Mouse (Mus musculus) small intestine, adult 2 months (tissue): ENCODE measurements around the gene Nkx3-2. TPM values are rescaled to one million over a fixed set of nuclear protein-coding genes. Genes with fewer than 3 reads are reported as not detected.
A peak's percentile ranks its signal among the peaks of the same experiment; 100 is the strongest.

Experiments
- H3K27ac ChIP-seq: fragments of 200-500 bp; 2 replicates; pipeline ENCODE4 v1.5.1; 2012; ENCODE audit warnings: low read depth, low read length, control low read depth, inconsistent platforms; ENCODE audit not compliant: insufficient read depth
- H3K27me3 ChIP-seq: fragments of 200-500 bp; 2 replicates; pipeline ENCODE4 v1.6.1; 2012; ENCODE audit warnings: mild to moderate bottlenecking, moderate library complexity, low read length, inconsistent platforms; ENCODE audit not compliant: control insufficient read depth, insufficient read depth
- H3K36me3 ChIP-seq: fragments of 200-500 bp; 2 replicates; pipeline ENCODE4 v1.6.1; 2012; ENCODE audit warnings: mild to moderate bottlenecking, low read length, control low read depth, inconsistent platforms; ENCODE audit not compliant: control insufficient read depth, insufficient read depth
- H3K4me1 ChIP-seq: fragments of 200-500 bp; 2 replicates; pipeline ENCODE4 v1.6.1; 2012; ENCODE audit warnings: low read length, inconsistent platforms, mixed read lengths; ENCODE audit not compliant: control insufficient read depth, insufficient read depth, insufficient read length
- H3K4me3 ChIP-seq: fragments of 200-500 bp; 2 replicates; pipeline ENCODE4 v1.5.1; 2012; ENCODE audit warnings: low read depth, mild to moderate bottlenecking, control low read depth, inconsistent platforms, low read length, moderate library complexity
- CTCF ChIP-seq: fragments of 200-500 bp; IDR thresholded peaks from 2 replicates; pipeline ENCODE4 v1.5.1; 2012; ENCODE audit warnings: low read depth, mild to moderate bottlenecking, control low read depth, inconsistent platforms, low read length, moderate library complexity, mixed read lengths; ENCODE audit not compliant: insufficient replicate concordance, insufficient read length; ENCODE audit errors: extremely low read depth
- POLR2A ChIP-seq: fragments of 200-500 bp; IDR thresholded peaks from 2 replicates; pipeline ENCODE4 v1.6.1; 2012; ENCODE audit warnings: low read depth, mild to moderate bottlenecking, control low read depth, inconsistent platforms, low read length, moderate library complexity
- WGBS: fragments of 180-500 bp; shearing (Covaris S2); methylation state at CpG from one replicate; pipeline ENCODE4 v1.1.7; 2018; 5-methylcytosine and 5-hydroxymethylcytosine counted together
- polyA plus RNA-seq: library from polyadenylated mRNA; depleted of rRNA; stranded (reverse); fragments of >200 nt; gene quantifications from 2 replicates; pipeline ENCODE4 v1.2.3, GENCODE M21; 2012; rRNA removed

Nkx3-2 gene
- 1.7 and 2.3 TPM in 2 replicates for polyA plus RNA-seq

DNA sequence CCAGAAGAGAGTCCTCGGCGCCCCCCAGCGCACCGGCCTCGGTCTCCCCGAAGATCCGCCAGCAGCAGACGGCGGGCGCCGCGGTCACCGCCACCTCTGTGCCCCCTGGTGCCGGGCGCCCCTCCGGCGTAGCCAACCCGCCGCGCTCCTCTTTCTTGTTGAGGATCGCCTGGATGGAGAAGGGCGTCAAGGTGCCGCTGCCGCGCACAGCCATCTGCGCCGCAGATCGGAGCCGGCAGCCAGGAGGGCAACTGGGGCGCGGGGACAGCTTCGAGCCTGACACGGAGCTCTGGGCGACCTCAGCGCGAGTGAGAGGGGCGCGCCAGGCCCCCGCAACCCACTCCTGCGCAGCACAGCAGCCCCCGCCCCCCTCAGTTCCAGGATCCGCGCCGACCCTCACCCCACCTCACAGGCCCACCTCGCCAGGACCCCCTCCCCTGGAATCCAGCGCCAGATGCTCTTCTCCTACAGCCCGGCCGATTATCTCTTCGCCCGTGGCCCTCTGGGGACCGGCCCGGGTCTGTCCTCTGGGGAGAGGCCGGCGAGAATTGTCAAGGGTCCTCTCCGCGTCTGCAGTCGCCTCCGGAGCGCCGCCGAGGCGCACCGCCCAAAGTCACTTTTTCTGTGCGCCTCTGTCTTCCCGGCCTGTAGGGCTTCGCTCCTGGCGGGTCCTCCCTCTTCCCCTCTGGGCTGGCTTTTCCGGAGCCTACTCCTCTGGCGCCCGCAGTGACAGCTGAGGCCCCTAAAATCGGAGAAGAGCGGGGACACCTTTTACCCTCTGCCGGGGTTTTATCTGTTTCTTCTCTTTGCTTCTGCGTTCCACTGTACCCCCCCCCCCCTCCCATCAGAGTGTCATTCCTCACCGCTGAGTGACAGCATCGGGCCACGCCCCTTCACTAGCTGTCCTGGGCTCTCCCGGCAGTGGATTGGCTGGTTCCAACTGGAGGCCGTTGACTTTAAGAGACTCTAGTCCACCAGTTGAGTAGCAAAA is at the start of gene Nkx3-2:
Gene Nkx3-2 (minus strand): TSS at position 771 of the 991 bp plus-strand sequence.
- Histone ChIP-seq H3K36me3 (no peaks in the 10 kb centered on the region), H3K4me3 (peak within 1 kb of the TSS; percentile 52), H3K27ac (no peak within 1 kb of the TSS), H3K4me1 (peaks cover 9% of the 10 kb centered on the region; the same call in 1 of the 2 replicates), H3K27me3 (peaks cover 69% of the 10 kb centered on the region)
- WGBS: 2% methylated on average over 79 of the region's 79 CpGs
- no peak for TF ChIP-seq CTCF
- TF ChIP-seq POLR2A: no peak

DNA sequence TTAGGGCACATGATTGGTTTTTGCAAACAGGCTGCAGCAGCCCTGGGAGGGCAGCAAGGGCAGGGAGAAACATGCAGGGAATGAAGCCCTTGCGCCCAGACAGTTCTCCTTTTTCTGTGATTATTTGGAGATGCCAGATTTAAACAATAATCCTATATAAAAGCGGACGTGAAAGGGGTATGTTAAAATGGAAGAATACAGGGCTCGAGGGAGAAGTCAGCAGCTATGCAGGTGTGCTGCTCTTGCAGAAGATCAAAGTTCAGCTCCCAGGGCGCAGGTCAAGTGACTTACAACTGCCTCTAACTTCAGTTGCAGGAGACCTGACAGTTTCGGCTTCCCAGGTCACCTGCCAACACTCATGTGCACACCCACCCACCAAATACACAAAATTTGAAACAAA is 48.2 kb upstream of the Nkx3-2 start:
- TF ChIP-seq CTCF (no peak), POLR2A (no peak)
- Histone ChIP-seq H3K36me3 (peaks cover 46% of the 10 kb centered on the region), H3K27ac (no peak overlapping the region), H3K4me3 (no peak overlapping the region), H3K27me3 (no peaks in the 10 kb centered on the region), H3K4me1 (no peaks in the 10 kb centered on the region)
- 75% methylated on average over 6 of the region's 6 CpGs for WGBS

DNA sequence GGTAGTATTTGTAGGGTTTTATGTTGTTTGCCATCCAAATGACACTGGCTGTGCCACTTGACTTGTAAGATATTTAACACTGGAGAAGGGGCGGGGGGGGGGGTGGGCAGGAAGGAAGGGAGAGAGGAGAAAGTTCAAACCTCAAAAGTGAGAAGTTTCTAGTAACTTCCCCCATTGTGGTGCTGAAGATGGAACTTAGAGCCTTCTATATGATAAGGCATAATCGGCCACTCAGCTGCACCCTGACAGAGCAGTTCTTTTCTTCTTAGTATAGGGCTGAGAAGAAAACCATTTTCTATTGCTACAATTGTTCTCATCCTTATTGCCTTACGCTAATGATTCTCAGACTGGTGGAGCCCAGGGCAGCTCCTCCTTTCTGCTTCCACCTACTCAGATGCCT is 47.0 kb upstream of the Nkx3-2 start:
- TF ChIP-seq CTCF (no peak), POLR2A (no peak)
- H3K4me3 ChIP-seq: no peak overlapping the region
- H3K27me3 ChIP-seq: no peaks in the 10 kb centered on the region
- no peaks in the 10 kb centered on the region for H3K4me1 ChIP-seq
- no peak overlapping the region for H3K27ac ChIP-seq
- peaks cover 40% of the 10 kb centered on the region for H3K36me3 ChIP-seq
- WGBS: 85% methylated on average over 3 of the region's 3 CpGs

DNA sequence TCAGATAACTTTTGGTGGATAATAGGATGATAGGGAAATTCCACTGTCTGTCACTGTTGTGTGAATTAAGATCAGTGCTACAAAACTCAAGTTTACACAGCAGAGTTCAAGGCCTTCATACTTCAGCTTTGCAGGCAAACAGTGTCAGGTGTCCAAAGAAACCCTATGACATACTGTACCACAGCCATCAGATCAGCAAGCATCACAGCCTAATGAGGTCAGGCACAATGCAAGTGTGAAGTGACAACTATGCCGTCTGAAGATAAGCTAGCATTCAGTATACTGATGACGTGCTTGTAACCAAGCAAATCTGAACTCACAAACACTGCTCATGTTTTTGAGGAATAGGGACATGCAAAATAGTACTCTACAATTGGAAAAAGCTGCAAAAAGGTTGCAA is 43.1 kb upstream of the Nkx3-2 start:
- H3K27me3 ChIP-seq: no peaks in the 10 kb centered on the region
- TF ChIP-seq POLR2A (no peak), CTCF (no peak)
- H3K4me3 ChIP-seq: no peak overlapping the region
- no peaks in the 10 kb centered on the region for H3K4me1 ChIP-seq
- WGBS: 95% methylated on average over 2 of the region's 2 CpGs
- no peak overlapping the region for H3K27ac ChIP-seq
- H3K36me3 ChIP-seq: peaks cover 39% of the 10 kb centered on the region

DNA sequence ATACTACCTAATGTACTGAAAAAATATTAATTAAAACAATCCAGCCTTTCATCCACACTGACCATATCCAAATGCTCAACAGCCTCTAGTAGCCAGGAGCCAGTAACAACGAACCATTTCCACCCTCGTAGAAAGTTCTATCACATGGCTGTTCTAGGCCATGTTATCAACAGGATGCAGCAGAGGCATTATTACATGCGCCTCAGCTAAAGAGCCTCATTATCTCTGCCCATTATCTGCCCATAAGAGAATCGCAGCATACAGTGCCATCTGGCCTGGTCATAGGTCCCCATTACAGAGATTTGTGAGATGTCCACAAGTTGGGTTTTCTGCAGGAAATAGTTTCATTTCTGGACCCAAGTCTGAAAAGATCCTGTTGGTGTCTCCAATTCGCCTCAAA is 41.9 kb upstream of the Nkx3-2 start:
- TF ChIP-seq POLR2A (no peak), CTCF (no peak)
- Histone ChIP-seq H3K4me3 (no peak overlapping the region), H3K36me3 (peaks cover 35% of the 10 kb centered on the region), H3K27ac (no peak overlapping the region), H3K27me3 (no peaks in the 10 kb centered on the region), H3K4me1 (no peaks in the 10 kb centered on the region)
- WGBS: 90% methylated on average over 5 of the region's 5 CpGs

DNA sequence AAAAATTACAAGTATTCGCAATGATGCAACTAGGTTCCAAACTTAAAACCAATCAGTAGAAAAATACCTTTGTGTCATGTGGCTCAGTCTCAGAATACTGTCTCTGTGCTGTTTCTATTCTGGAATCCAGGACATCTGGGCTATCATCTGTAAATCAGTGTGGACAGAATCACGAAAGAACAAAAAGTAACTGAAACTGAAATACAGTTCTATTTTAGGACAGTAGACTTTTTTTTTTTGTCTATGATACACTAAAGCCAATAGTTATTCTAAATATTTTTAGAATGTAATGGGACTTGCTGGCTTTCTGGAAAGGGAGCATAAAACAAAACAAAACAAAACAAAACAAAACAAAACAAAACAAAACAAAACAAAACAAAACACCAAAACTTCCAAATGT is 40.8 kb upstream of the Nkx3-2 start:
- TF ChIP-seq POLR2A: no peak
- no peak for TF ChIP-seq CTCF
- Histone ChIP-seq H3K4me3 (no peak overlapping the region), H3K27ac (no peak overlapping the region), H3K4me1 (no peaks in the 10 kb centered on the region), H3K27me3 (no peaks in the 10 kb centered on the region), H3K36me3 (peaks cover 35% of the 10 kb centered on the region)
- 87% methylated on average over 2 of the region's 2 CpGs for WGBS

DNA sequence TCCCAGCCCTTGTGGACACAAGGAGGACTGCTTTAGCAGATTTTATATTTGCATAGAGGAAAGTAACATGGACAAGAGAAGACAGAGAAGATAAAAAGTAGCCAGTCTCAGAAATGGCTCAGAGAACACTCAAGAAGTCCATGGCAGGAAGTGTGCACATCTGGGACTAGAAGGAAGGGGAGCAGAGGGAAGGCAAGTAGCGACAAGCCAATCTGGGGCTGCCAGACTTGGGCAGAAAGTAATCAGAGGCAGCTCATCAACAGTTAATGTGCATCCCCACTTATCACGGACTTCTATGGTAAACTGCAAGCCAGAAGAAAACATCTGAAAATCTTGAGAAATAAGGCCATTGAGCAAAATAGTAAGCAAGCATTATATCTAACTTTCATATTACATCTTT is 40.3 kb upstream of the Nkx3-2 start:
- TF ChIP-seq CTCF: no peak
- Histone ChIP-seq H3K27me3 (no peaks in the 10 kb centered on the region), H3K27ac (no peak overlapping the region), H3K4me1 (no peaks in the 10 kb centered on the region), H3K36me3 (peaks cover 34% of the 10 kb centered on the region), H3K4me3 (no peak overlapping the region)
- WGBS: 78% methylated on average over 2 of the region's 2 CpGs
